Mouse (Mus musculus): ENCODE data around the gene Sept9.
A peak's percentile ranks its signal among the peaks of the same experiment; 100 is the strongest.
"Not testable (repeated sequence)": the region's sequence is repeated elsewhere in the genome, so short reads cannot be mapped to it uniquely, and the experiment has no call there.

Gene Sept9

DNA sequence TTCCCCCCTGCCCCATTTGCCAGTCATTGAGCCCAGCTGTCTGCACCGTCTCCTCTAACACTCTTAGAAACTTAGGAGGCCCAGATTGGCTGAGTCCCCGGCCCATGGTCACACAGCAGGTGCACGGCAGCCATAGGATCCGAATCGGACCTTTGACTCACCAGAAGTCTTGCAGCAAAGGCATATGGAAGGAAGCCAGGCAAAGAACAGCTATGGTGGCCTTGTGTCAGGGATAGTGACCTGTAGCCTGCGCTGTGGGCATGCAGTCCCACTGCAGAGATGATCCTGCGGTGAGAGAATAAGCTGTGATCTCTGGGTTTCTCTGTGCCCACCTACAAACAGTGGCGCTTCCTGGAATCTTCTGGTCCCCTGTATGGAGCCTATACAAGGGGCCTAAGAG lies 115.1 kb downstream of the Sept9 start:
- DNase-seq, result no peak

DNA sequence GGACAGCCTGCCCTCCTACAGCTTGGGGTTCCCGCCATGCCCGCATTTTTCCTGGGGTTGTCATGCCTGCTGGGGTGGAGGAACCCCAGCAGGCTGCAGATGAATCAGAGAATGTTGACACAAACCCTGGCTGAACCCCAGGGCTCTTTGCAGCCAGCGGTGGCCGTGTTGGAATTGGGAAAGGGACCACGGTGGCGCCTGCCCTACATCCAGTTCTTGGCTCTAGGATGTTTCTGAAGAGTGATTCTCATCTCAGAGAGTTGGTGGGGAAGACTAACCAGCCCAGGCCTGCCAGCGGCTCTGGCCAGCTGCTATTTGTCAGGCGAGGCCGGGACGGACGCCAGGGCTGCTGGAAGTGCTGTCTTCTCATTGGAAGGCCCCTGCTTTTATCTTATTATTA lies 115.8 kb downstream of the Sept9 start:
- DNase-seq, result peak; percentile 77

DNA sequence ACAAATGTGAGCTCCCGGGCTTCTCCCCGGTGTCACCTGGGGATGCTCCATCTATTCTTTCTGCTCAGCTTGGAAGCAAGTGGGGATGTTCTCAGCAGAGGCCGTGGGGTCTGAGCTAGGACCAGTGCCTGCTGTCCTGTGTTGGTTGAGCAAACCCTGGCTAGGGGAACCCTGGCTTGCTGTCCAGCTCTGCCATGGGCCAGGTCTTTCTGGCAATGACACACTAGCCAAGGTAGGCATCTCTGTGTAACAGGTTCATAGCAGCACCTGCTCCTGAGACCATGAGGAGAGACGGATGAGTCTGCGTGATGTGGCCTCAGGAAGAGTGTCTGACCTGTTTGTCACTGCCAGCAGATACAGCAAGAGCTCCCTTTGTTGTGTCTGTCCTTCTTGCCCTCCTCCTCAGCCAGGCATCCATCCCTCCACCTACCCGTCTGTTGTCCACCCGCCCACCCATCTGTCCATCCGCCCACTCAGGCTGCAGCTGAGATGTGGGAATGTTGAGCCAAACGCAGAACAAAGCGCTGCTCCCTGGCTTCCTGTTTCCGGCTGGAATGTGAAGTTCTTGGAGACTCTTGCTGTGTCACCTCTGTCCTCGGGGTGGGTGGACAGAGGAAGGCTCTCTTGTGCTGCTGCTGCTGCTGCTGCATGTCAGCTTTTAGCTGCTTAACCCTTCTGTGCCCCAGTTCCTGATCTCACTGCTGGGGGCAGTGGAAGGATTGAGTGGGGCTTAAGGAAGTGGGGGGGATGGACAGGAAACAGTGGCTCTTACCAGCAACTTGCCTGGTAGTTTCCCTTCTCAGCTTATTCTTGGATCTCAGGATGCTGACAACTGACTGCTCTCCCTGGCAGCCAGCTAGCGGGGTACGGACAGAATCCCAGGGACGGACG lies 117.2 kb downstream of the Sept9 start:
- DNase-seq, result peak; percentile 57

DNA sequence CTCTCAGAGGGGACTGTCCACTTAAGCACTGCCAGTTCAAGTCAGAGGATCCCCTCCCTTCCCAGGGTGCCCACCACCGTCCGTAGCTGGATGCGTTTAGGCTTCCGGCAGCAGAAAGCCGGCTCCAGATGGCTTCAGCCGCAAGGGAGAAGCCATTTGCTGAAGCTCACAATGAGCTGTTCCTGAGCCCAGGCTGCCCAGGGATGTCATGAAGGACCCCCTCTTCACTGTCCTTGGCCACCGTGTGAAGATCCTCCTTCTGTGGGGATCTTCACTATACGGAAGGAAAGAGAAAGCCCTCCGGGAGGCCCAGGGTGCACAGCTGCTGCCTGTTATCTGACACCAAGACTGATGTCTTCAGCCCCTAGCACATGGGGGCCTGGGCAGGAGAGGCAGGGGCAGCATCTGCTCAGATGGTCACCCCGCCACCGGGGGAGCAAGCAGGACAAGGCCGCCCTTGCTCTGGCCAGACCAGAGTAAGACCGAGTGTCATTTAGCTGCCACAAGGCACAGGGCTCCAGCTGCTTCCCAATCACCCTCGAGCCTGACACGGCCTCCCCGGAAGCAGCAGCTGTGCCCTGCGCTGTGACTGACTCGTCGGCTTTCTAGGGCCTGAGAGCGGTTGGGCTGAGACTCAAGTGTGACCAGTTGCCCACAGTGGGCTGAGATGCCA lies 118.1 kb downstream of the Sept9 start:
- DNase-seq, result no peak

DNA sequence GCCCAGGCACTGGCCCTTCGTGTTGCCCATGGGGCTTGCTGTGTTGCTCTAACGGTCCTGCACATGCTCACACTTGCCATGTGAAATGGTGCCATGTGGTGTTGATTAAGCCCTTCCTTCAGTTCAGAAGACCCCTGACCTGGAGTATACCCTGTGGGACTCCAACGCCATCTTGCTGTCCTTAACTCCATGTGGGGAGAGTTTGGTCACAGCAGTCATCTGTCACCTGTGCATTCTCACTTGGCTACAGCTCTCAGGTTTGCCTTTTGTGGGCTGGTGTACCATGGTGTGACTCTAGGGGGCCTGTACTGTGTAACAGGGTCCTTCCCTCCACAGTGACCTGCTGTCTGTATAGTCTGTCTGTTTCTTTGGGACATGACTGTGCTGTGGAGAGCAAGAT lies 118.7 kb downstream of the Sept9 start:
- DNase-seq, result no peak

DNA sequence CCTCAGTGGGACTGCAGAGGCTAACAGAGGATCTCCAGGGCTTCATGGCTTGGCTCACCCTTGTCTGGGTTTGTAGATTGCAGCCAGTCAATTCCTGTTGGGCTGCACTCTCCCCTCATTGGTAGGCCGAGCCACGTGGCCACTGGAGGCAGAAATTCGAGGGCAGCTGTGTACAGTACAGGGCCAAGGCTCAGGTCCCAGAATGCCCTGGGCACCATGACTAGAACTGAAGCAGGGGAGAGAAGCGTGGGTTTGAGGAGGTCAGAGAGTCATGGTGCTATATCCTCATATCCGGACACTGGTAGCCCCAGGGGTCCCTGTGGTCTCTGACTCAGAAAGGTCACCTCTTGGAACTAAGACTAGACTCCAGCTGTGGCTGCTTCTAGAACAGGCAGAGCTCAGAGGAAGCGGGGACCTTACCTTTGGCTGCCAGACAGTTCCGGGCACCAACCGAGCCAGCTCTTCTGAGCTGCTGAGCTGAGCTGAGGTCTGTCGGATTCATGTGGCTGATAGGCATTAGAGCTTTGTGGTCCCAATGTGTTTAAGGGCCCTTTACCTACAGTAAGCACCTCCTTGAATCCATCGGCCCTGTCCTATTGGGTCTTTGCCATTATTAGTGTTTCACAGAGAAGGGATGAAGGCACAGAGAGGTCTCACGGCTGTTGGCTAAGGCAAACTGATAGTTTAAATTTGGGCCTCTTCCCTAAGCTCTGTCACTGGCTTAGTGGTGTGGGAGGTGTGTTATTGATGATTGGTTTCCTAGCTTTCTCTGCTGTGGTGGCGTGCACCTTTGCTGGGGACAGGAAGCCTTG lies 119.5 kb downstream of the Sept9 start:
- no peak for DNase-seq

DNA sequence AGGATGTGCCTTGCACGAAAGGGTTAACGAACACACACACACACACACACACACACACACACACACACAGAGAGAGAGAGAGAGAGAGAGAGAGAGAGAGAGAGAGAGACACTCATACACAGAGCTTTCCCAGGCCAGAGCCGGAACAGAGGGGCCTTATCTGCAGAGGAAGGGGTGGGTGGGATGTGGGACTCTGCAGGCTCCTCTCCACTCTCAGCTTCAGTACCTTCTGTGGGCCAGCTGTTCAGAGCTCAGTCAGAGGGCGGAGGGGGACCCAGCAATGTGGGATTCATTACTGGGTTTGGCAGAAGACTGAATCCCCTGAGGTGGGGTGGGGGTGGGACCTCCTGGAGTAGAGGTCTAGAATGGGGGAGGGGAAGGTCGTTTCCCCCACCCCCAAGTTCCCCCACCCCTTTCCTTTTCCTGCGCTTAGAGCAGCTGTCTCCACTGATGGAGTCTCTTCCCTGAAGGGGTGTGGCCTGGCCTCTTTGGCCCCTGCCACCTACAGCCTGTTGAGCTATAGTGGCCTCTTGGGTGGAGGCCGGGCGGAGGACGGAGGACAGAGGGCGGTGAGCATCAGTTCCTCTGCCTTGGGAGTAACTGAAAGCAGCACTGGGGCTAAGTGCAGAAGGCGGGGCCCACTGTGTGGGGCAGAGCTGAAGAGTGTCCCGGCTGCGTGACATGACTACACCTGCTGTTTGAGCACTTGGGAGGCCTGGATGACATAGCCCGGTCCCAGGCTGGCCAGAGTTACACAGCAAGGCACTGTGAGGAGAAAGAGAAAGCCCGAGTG lies 120.3 kb downstream of the Sept9 start:
- no peak for DNase-seq

DNA sequence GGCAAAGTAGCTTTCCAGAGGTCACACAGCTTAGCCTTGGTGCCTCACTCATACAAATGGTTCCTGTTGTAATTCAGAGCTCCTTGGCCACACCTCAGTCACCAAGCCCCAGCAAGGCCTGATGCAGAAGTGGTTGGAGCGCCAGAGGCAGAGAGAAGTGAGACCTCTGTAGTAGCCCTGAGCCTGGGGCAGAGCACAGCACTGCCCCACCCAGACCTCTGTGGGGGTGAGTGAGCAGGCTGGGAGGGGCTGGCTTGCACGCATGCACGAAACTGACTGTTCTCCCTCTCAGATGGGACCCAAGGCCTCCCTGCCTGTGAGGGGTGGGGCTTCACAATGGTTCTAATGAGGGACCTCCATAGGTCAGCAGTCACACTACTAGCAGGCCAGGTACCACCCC lies 121.0 kb downstream of the Sept9 start:
- DNase-seq, result no peak

DNA sequence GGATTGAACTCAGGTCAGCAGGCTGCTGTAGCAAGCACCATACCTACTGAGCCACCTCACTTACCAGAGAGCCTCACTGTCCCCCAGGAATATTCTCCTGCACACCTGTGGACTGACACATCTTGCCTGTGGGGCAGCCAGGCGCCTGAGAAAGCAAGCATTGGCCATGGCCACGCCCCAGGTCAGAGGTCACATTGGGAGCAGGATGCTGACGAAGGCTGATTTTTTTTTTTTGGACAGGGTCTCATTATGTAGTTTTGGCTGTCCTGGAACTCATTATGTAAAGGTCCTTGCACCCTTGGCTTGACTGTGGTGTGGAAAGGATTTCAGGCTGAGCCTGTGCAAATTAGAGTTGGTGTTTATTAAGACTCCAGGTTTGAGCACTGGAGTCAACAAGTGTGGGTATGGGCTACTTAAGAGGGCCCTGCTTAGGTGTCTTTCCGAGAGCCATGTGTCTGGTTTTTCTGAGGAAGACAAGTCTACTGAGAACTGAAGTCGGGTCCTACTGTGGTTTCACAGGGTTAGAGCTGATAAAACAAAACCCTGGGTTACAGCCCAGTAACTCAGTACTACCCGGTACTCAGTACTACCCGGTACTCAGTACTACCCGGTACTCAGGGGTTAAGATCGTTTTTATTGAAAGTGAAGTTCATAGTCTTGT lies 122.0 kb downstream of the Sept9 start:
- no peak for DNase-seq

DNA sequence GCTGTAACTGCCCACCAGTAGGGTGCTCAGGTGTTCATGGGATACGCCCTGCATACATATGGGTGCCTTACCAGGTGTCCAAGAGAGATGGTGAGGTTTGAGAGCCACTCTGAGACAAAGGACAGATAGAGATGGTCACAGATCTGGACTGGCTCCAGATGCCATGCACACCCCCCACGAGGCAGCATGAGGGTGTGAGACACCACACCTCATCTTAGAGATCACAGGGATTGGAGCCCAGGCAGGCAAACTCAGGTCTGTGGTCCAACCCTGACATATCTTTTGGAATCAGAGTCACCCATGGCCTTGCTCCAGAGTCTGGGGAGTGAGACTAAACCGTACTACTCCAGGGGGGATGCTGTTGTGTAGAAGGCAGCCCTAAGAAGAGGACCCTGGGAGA lies 122.8 kb downstream of the Sept9 start:
- DNase-seq, result no peak

DNA sequence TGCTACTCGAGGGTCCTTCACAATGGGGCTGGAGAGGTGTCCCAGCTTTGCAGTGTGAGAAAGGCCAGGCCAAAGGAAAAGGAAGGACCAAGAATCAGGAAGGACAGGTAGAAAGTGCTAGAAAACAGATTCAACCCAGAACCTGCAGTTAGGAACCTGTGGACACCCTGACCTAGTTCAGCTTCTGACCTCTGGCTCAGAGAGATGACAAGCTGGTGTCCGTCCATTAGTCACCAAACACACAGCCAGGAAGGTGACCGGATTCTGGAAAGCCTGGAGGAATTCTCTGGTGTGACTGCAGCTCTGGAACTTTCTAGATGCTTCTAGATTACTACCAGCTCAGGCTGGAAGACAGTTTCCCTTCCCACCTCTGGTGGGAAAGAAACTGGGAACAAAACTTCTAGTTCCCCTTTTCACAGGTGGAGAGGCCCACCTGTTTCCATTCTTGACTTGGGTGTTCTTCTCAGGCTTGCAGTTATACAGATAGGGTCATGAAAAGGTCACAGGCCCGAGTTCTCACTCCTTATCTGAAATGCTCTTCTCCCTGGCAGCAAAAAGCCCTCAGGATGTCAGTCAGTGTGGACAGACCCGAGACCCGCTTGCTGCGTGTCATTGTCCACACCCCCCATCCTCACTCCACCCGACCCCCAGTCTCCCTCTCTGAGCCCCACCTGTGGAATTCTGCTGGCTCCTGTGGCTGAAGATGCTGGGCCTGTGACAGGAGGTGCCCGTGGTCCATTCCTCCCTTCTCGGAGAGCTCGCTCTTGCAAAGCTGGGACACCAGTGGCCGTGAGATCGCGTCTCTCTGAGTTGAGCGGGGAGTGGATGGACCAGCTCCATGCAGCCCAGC lies 123.5 kb downstream of the Sept9 start:
- no peak for DNase-seq

DNA sequence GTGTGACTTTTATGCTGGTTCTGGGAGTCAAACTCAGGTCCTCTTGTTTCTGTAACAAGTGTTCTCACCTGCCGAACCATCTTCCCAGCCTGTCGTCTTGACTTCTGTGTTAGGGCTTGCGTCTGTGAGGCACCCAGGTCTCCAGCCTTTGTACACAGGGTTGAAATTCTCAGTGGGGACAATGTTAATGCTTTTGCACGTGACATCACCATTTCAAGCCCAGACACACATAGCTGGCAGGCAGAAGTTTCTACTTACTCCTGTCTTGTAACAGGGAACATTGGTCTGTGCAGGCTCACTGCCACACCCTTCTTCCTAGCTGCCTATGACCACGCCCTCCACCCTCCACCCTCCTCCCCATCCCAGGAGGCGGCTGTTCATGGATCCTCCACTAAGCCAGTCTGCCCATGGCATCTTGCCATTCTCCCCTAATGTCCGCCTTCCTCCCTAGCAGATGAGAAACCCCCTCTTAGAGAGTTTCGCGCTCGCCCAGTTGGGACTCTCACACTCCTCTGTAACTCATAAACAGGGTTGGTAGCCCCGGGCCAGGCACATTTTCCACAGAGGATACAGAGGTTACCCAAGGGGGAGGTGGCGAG lies 124.6 kb downstream of the Sept9 start:
- DNase-seq, result no peak

DNA sequence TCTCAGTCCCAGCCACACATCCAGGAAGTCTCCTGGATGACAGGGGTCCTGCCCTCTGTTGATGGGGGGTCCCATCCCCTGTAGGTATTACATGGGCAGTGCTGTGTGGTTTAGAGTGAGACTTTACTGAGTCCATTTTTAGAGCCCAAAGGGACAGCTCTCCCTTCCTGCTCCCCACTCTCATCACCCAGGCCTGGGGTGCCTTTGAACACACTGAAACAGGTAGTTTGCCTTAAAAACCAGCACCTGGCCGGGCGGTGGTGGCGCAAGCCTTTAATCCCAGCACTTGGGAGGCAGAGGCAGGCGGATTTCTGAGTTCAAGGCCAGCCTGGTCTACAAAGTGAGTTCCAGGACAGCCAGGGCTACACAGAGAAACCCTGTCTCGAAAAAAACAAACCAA lies 125.3 kb downstream of the Sept9 start:
- DNase-seq, result not testable (repeated sequence)

DNA sequence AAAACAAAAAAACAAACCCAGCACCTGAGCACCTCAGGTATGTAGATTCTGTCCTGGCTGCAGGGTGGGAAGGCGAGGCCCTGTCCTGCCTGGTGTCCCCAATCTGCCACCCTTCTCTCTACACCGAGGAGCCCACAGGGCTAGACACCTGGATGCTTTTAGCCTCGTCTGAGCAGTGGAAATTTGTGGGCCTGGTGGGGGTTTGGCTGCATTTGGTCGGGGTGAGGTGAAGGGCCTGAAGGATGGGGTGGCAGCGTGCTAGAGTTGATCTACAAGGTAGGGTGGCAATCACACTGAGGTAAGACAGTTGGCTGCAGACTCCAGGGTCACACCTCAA lies 125.6 kb downstream of the Sept9 start:
- no peak for DNase-seq

DNA sequence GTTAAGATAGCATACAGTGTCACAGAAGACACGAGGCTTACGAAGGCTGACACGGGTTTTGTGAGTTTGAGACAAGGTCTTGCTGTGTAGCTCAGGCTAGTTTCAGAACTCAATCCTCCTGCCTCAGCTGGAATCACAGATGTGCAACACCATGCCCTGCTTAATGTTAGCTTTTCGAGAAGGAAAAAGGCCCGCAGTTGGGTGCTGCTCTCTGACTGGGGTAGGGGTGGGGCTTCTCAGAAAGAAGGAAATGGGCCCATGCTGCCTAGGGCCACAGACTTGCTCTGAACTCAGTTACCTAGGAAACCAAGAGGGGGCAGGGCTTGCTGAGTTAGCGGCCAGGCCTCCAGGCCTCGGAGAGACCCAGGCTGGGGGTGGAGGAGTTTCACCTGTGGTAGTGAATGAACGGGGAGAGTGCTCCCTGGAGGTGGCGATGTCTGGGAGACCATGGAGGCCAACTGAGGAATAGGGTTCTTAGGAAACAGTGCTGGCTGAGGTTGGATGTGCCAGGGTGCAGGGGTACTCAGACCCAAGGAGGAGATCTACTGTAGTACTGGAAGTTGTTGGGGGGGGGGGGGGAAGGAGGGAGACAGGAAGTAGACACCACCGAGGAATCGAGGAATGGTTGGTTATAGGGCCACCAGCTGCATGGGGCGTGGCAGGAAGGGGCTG lies 126.1 kb downstream of the Sept9 start:
- peak; percentile 61 for DNase-seq

DNA sequence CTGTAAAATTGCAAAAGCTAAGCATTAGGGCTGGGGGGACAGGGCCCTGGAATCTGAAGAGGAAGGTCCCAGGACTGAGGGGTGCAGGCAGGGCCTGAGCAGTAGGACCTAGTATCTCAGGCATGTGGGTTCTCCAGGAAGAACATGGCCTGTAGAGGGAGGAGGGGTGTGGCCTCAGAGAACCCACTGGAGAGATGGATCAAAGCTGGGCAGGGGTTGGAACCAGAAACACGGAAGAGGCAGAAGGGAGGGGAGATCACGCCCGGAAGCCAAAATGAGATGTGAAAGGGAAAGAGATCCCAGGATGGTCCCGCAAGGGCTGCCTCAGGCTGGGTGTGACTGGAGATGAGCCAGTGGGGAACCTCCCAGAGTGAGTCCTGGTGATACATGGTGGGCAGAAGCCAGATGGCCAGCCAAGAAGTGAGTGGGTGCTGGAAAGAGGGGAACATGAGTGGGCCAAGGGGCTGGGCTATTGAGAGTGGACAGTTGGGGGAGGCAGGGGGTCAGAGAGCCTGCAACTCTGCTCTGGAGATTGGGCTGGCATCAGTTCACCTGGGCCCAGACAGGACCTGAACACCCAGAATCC lies 126.8 kb downstream of the Sept9 start:
- no peak for DNase-seq

DNA sequence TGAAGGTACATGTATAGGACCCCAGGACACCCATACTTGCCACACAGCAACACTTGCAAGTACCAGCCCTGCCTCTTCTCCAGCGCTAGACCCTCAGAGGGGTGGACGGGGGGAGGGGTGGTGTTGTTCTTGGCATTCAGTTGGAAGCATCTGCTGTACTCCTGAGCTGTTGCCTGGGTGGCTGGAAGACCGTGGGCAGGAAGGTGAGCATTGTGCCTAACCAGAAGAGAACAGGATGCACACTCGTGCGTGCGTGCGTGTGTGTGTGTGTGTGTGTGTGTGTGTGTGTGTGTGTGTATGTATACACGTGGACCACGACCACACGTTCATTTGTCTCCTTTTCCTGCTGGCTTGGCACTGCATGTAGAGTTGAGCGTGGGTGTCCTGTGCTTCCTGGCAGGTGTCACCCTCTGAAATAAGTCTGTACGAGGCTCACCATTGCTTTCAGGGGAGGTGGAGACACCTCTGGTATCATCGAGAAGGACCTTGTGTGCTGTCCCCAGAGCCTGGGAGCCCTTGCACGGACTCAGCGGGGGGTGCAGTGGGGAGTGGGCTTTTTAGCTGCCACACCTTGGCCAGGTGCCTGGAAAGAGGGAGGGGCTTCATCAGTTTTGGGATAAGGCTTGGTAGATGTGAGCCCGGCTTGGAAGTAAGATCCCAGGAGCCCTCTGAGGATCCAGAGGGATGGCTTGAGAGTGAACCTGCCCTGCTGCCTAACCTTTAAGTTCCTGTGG lies 127.6 kb downstream of the Sept9 start:
- no peak for DNase-seq

DNA sequence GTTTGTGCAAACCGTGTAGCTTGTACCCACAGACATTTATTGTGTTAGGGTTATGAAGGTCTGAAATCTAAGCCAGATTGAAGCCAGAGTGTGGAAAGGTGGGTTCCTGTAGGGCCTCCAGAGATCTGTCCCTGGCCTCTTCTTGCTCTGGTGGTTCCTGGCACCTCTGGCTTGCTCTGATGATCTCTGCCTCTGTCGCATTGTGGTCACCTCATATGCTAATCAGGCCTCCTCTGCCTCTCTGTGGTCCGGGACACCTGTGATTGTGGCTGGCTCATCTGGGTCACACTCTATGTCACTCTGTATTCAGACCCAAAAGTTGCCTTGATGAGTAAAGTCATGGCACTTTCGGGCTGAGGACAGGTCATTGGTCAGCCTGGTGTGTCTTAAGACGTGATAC lies 128.2 kb downstream of the Sept9 start:
- no peak for DNase-seq

Data from lung, postnatal 14 days (tissue).